Mouse (Mus musculus) hindbrain, embryonic 13.5 days (tissue): ENCODE results near the gene Klhl28. TPM values are rescaled to one million over a fixed set of nuclear protein-coding genes. Genes with fewer than 3 reads are reported as not detected.

Source experiments
- ATAC-seq: fragments of 200-750 bp; cut with Nextera tagmentation; 2 replicates; pipeline ENCODE4 v1.8.0; 2017; ENCODE audit warnings: moderate TSS enrichment; ENCODE audit not compliant: low FRiP score
- H3K27ac ChIP-seq: fragments of 300-500 bp; sonication (generic); 2 replicates; pipeline ENCODE4 v1.5.1; 2015; ENCODE audit warnings: inconsistent platforms, mild to moderate bottlenecking, moderate library complexity
- H3K27me3 ChIP-seq: fragments of 300-500 bp; sonication (generic); 2 replicates; pipeline ENCODE4 v1.6.1; 2015; ENCODE audit warnings: mild to moderate bottlenecking, inconsistent platforms
- H3K36me3 ChIP-seq: fragments of 300-500 bp; sonication (generic); 2 replicates; pipeline ENCODE4 v1.6.1; 2015; ENCODE audit warnings: mild to moderate bottlenecking, inconsistent platforms
- H3K4me1 ChIP-seq: fragments of 300-500 bp; sonication (generic); replicated peaks from 2 replicates; pipeline ENCODE4 v1.6.1; 2015; ENCODE audit warnings: inconsistent platforms
- H3K4me2 ChIP-seq: fragments of 300-500 bp; sonication (generic); 2 replicates; pipeline ENCODE4 v1.6.1; 2015; ENCODE audit warnings: inconsistent platforms, mild to moderate bottlenecking, moderate library complexity
- H3K4me3 ChIP-seq: fragments of 300-500 bp; sonication (generic); 2 replicates; pipeline ENCODE4 v1.5.1; 2015; ENCODE audit warnings: mild to moderate bottlenecking, inconsistent platforms
- H3K9ac ChIP-seq: fragments of 300-500 bp; sonication (generic); 2 replicates; pipeline ENCODE4 v1.6.1; 2015; ENCODE audit warnings: mild to moderate bottlenecking, inconsistent platforms
- H3K9me3 ChIP-seq: fragments of 300-500 bp; sonication (generic); 2 replicates; pipeline ENCODE4 v1.6.1; 2016; ENCODE audit warnings: inconsistent platforms
- WGBS: fragments of 180-500 bp; shearing (Covaris S2); methylation state at CpG from one replicate; pipeline ENCODE4 v1.1.7; 2015; 5-methylcytosine and 5-hydroxymethylcytosine counted together
- polyA plus RNA-seq: library from polyadenylated mRNA; unstranded; fragments of >200 nt; fragmentation: Nextera tagmentation; extraction: Ambion mirVana; gene quantifications from 2 replicates; pipeline ENCODE4 v1.2.1, GENCODE M21; 2015

Klhl28 gene
- polyA plus RNA-seq, 1 experiment from 2014 or later = 29.0 TPM

- no peak for ATAC-seq
- H3K27ac ChIP-seq = no peak overlapping the region
- H3K9ac ChIP-seq = no peak overlapping the region
- no peaks in the 10 kb centered on the region for H3K27me3 ChIP-seq
- H3K4me3 ChIP-seq = no peak overlapping the region
- H3K36me3 ChIP-seq = peaks cover 6% of the 10 kb centered on the region
- no peaks in the 10 kb centered on the region for H3K9me3 ChIP-seq
- no peaks in the 10 kb centered on the region for H3K4me1 ChIP-seq
- WGBS = 85% methylated on average over 2 of the region's 2 CpGs
- no peak overlapping the region for H3K4me2 ChIP-seq
Observed at GRCm38 (mm10) chr12:64937493-64937892, 27.8 kb downstream of the Klhl28 start.

- no peaks in the 10 kb centered on the region for H3K27me3 ChIP-seq
- H3K4me2 ChIP-seq = peak within 1 kb of the TSS; percentile 73
- H3K9me3 ChIP-seq = no peaks in the 10 kb centered on the region
- peak; percentile 100 for ATAC-seq
- peak within 1 kb of the TSS; percentile 87 for H3K27ac ChIP-seq
- peak within 1 kb of the TSS; percentile 87 for H3K4me3 ChIP-seq
- peaks cover 13% of the 10 kb centered on the region for H3K36me3 ChIP-seq
- peak within 1 kb of the TSS; percentile 85 for H3K9ac ChIP-seq
- under 1% methylated on average over 47 of the region's 93 CpGs for WGBS
- H3K4me1 ChIP-seq = peaks cover 6% of the 10 kb centered on the region; the same call in 1 of the 2 replicates
Observed at GRCm38 (mm10) chr12:64917578-64918471, 47.5 kb downstream of the Klhl28 start, which contains the start of gene Gm527. Gene Gm527 (plus strand): TSS chr12:64917906.

GRCm38 (mm10) chr12:64916735-64917134 lies 48.6 kb downstream of the Klhl28 start:
- peaks cover 6% of the 10 kb centered on the region; the same call in 1 of the 2 replicates for H3K4me1 ChIP-seq
- H3K36me3 ChIP-seq = peaks cover 10% of the 10 kb centered on the region
- H3K9ac ChIP-seq = no peak overlapping the region
- H3K4me2 ChIP-seq = no peak overlapping the region
- no peaks in the 10 kb centered on the region for H3K9me3 ChIP-seq
- no peak overlapping the region for H3K27ac ChIP-seq
- no peaks in the 10 kb centered on the region for H3K27me3 ChIP-seq
- H3K4me3 ChIP-seq = no peak overlapping the region
- ATAC-seq = no peak

- WGBS = 65% methylated on average over 6 of the region's 6 CpGs
- H3K4me2 ChIP-seq = no peak overlapping the region
- no peak overlapping the region for H3K27ac ChIP-seq
- ATAC-seq = no peak
- H3K9ac ChIP-seq = no peak overlapping the region
- H3K4me3 ChIP-seq = no peak overlapping the region
- 0 out of 2 replicates have a peak, but pooled peaks cover 3% of the 10 kb centered on the region for H3K4me1 ChIP-seq
- H3K9me3 ChIP-seq = no peaks in the 10 kb centered on the region
- no peaks in the 10 kb centered on the region for H3K27me3 ChIP-seq
- no peaks in the 10 kb centered on the region for H3K36me3 ChIP-seq
Observed at GRCm38 (mm10) chr12:64912996-64913395, 52.3 kb downstream of the Klhl28 start.

DNA sequence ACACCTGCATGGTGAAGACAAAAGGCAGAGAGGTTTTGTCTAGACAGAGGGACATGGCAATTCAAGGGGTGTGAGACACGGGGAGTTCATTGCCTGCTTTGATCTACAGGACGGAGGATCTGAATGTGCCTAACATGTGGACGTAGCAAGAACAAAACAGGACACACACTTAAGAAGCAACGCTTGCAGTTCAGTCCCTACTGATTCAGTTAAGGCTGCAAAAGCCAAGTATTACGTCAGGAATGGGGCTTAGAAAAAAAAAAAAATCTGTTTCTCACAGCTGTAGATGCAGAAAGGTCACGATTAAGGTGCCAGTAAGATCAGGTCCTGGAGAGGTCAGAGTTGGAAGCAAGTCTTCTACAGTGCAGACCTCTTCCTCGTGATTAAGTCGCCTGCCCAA lies 62.1 kb downstream of the Klhl28 start:
- Histone ChIP-seq H3K4me3 (no peak overlapping the region), H3K27me3 (no peaks in the 10 kb centered on the region), H3K27ac (0 out of 2 replicates have a peak overlapping the region, but pooled peaks have one; percentile 30), H3K4me2 (no peak overlapping the region), H3K36me3 (no peaks in the 10 kb centered on the region), H3K9me3 (no peaks in the 10 kb centered on the region), H3K9ac (no peak overlapping the region), H3K4me1 (peaks cover 14% of the 10 kb centered on the region)
- ATAC-seq = no peak
- WGBS = 68% methylated on average over 8 of the region's 8 CpGs

- H3K9me3 ChIP-seq = no peaks in the 10 kb centered on the region
- 42% methylated on average over 8 of the region's 8 CpGs for WGBS
- peak; percentile 85 for ATAC-seq
- H3K27ac ChIP-seq = no peak overlapping the region
- H3K4me2 ChIP-seq = no peak overlapping the region
- H3K4me1 ChIP-seq = peaks cover 12% of the 10 kb centered on the region
- no peak overlapping the region for H3K9ac ChIP-seq
- H3K27me3 ChIP-seq = no peaks in the 10 kb centered on the region
- H3K4me3 ChIP-seq = no peak overlapping the region
- no peaks in the 10 kb centered on the region for H3K36me3 ChIP-seq
Observed at GRCm38 (mm10) chr12:64902506-64902905, 62.8 kb downstream of the Klhl28 start.

- no peaks in the 10 kb centered on the region for H3K36me3 ChIP-seq
- H3K4me2 ChIP-seq = no peak overlapping the region
- no peak overlapping the region for H3K27ac ChIP-seq
- no peak overlapping the region for H3K9ac ChIP-seq
- 43% methylated on average over 4 of the region's 4 CpGs for WGBS
- ATAC-seq = peak; percentile 75; the same call in 1 of the 2 replicates
- H3K9me3 ChIP-seq = no peaks in the 10 kb centered on the region
- H3K4me1 ChIP-seq = peaks cover 2% of the 10 kb centered on the region
- H3K27me3 ChIP-seq = no peaks in the 10 kb centered on the region
- no peak overlapping the region for H3K4me3 ChIP-seq
Observed at GRCm38 (mm10) chr12:64897060-64897730, 68.1 kb downstream of the Klhl28 start.

Other genes starting within 250 kb of the Klhl28 start
- gene Gm527, start 47.6 kb downstream of the Klhl28 start, polyA plus RNA-seq = 2.4 and 4.9 TPM in 2 replicates
- 24.1 and 24.7 TPM in 2 replicates for gene Togaram1, start 270 bp upstream of the Klhl28 start, polyA plus RNA-seq
- 51.1 and 52.7 TPM in 2 replicates for gene Prpf39, start 70.8 kb upstream of the Klhl28 start, polyA plus RNA-seq
- gene Fkbp3, start 108.5 kb upstream of the Klhl28 start, polyA plus RNA-seq = 506 and 524 TPM in 2 replicates
- gene Fancm, start 110.1 kb upstream of the Klhl28 start, polyA plus RNA-seq = 8.4 and 9.9 TPM in 2 replicates
- gene Mis18bp1, start 207.1 kb upstream of the Klhl28 start, polyA plus RNA-seq = 16.1 and 16.6 TPM in 2 replicates